Mouse (Mus musculus): ENCODE results near the gene Lyrm7.

DNA sequence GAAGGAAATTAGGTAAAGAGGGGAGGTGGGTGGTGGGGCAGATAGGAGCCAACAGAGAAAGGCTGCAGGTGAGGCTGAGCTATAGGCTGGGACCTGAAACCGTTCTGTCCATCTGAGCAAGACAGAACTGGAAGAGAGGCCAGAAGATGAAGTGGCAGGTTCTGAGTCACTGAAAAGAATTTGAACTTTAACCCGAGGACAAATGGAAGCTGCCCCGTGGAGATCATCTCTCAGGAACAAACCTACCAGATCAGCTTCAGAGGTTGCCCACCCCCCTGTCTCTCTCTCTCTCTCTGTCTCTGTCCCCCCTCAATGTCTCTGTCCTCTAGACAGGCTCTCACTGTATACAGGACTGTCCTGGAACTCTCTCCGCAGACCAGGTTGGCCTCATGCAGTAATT is 38.9 kb upstream of the Lyrm7 start:
- TF ChIP-seq CTCF (IDR thresholded peaks at IDR 0.05; ENCODE audit: control insufficient read depth, insufficient read depth, insufficient replicate concordance, low read depth, low read length) (no peak), POLR2A (IDR thresholded peaks at IDR 0.05; ENCODE audit: control insufficient read depth, low read depth, low read length) (no peak)

Measured in testis, adult 2 months (tissue).